Mouse (Mus musculus) testis, adult 2 months (tissue): ENCODE measurements around the gene Wipf3. TPM values are rescaled to one million over a fixed set of nuclear protein-coding genes. Genes with fewer than 3 reads are reported as not detected.

Experiments used
- H3K27ac ChIP-seq: fragments of 200-500 bp; 2 replicates; pipeline ENCODE4 v1.5.1; 2012; ENCODE audit warnings: low read depth, low read length; ENCODE audit not compliant: control insufficient read depth, insufficient read depth
- H3K27me3 ChIP-seq: fragments of 200-500 bp; 2 replicates; pipeline ENCODE4 v1.6.1; 2012; ENCODE audit warnings: mild to moderate bottlenecking, low read length, moderate library complexity; ENCODE audit not compliant: control insufficient read depth, insufficient read depth
- H3K36me3 ChIP-seq: fragments of 200-500 bp; 2 replicates; pipeline ENCODE4 v1.6.1; 2012; ENCODE audit warnings: mild to moderate bottlenecking, low read length; ENCODE audit not compliant: control insufficient read depth, insufficient read depth
- H3K4me1 ChIP-seq: fragments of 200-500 bp; 2 replicates; pipeline ENCODE4 v1.6.1; 2012; ENCODE audit warnings: low read length; ENCODE audit not compliant: control insufficient read depth, insufficient read depth
- H3K4me3 ChIP-seq: fragments of 200-500 bp; 2 replicates; pipeline ENCODE4 v1.5.1; 2012; ENCODE audit warnings: low read depth, mild to moderate bottlenecking, low read length, moderate library complexity, mixed read lengths; ENCODE audit not compliant: control insufficient read depth
- CTCF ChIP-seq: fragments of 200-500 bp; IDR thresholded peaks from 2 replicates; pipeline ENCODE4 v1.5.1; 2012; ENCODE audit warnings: low read depth, mild to moderate bottlenecking, inconsistent platforms, low read length, moderate library complexity; ENCODE audit not compliant: control insufficient read depth, insufficient read depth, insufficient replicate concordance
- POLR2A ChIP-seq: fragments of 200-500 bp; IDR thresholded peaks from 2 replicates; pipeline ENCODE4 v1.6.1; 2012; ENCODE audit warnings: low read depth, mild to moderate bottlenecking, inconsistent platforms, low read length, moderate library complexity; ENCODE audit not compliant: control insufficient read depth
- polyA plus RNA-seq: library from polyadenylated mRNA; depleted of rRNA; stranded (reverse); fragments of >200 nt; gene quantifications from 2 replicates; pipeline ENCODE4 v1.2.3, GENCODE M21; 2012

Gene Wipf3
- polyA plus RNA-seq, 1 experiment, result 18.2 TPM

- H3K4me1 ChIP-seq, result no peaks in the 10 kb centered on the region; the same call in 1 of the 2 replicates
- no peaks in the 10 kb centered on the region for H3K36me3 ChIP-seq
- no peaks in the 10 kb centered on the region for H3K27me3 ChIP-seq
- TF ChIP-seq CTCF (no peak), POLR2A (no peak)
- H3K27ac ChIP-seq, result 0 out of 2 replicates have a peak overlapping the region, but pooled peaks have one; percentile 10
- no peak overlapping the region for H3K4me3 ChIP-seq
Observed at GRCm38 (mm10) chr6:54462766-54463165, 33.4 kb downstream of the Wipf3 start.

DNA sequence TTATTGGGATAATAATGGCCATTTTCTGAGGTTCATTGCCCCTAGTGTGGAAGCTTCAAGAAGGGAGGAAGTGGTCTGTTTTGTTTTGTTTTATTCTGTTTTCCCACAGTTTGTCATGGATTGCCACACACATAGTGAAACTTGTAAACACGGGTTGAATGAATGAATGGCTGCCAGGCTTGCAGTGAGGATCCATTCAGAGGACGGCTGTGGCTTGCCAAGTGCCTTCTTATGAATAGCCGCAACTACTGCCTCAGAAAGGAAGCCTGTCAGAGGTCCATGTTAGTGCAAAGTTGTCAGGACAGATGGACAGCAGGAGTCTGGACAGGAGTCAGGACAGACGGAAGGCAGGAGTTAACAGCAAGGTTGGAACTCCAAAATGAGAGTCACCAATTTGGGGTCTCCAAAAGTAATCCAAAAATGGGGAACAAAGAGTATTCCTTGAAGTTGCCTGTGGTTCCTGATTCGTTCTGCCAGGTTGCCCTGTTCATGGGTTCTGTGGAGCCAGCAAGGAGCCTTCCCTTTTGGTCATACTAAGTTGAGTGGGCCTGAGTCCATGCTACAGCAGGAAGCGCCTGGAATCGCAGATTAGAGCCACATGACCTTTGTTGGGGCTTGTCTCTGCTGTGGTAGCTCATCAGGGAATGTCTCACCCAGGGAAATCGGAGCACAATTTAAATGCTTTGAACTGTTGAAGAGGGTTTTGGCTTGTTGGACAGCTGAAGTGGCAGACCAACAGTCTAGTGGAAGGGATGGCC lies 34.5 kb downstream of the Wipf3 start:
- peak overlapping the region; percentile 26; the same call in 1 of the 2 replicates for H3K27ac ChIP-seq
- TF ChIP-seq POLR2A (no peak), CTCF (no peak)

DNA sequence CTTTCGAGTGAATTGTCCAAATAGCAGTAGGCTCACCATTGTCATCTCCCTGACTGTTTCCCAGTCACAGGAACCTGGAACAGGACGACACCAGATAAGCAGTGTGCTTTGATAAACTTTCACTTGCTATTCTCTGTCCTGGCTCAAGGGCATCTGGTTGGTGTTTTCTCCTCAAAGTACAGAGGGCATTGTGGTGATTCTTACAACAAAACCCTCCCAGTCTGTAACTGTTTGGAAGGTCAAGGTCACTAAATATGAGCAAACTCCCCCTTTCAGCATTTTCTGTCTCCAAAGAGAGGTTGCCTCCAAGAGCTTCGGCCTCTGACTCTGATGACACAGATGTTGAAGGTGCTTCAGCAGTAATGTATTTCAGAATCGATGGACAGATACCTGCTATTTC lies 35.5 kb downstream of the Wipf3 start:
- H3K27me3 ChIP-seq, result no peaks in the 10 kb centered on the region
- no peak overlapping the region for H3K4me3 ChIP-seq
- H3K4me1 ChIP-seq, result no peaks in the 10 kb centered on the region; the same call in 1 of the 2 replicates
- H3K27ac ChIP-seq, result no peak overlapping the region
- no peaks in the 10 kb centered on the region for H3K36me3 ChIP-seq
- no peak for TF ChIP-seq POLR2A
- no peak for TF ChIP-seq CTCF

More for the DNA sequence above, 34.5 kb downstream of the Wipf3 start:
- H3K27me3 ChIP-seq, result no peaks in the 10 kb centered on the region
- H3K4me3 ChIP-seq, result no peak overlapping the region
- no peaks in the 10 kb centered on the region for H3K36me3 ChIP-seq
- no peaks in the 10 kb centered on the region; the same call in 1 of the 2 replicates for H3K4me1 ChIP-seq

- TF ChIP-seq POLR2A, result no peak
- no peaks in the 10 kb centered on the region for H3K4me1 ChIP-seq
- H3K36me3 ChIP-seq, result no peaks in the 10 kb centered on the region
Observed at GRCm38 (mm10) chr6:54467371-54467770, 38.0 kb downstream of the Wipf3 start.

GRCm38 (mm10) chr6:54471866-54472265 lies 42.5 kb downstream of the Wipf3 start:
- Histone ChIP-seq H3K4me1 (peaks cover 6% of the 10 kb centered on the region), H3K36me3 (no peaks in the 10 kb centered on the region), H3K27me3 (no peaks in the 10 kb centered on the region), H3K27ac (no peak overlapping the region), H3K4me3 (no peak overlapping the region)
- TF ChIP-seq POLR2A (no peak), CTCF (no peak)

More at GRCm38 (mm10) chr6:54467371-54467770, 38.0 kb downstream of the Wipf3 start:
- H3K27me3 ChIP-seq, result no peaks in the 10 kb centered on the region
- no peak overlapping the region for H3K27ac ChIP-seq
- no peak overlapping the region for H3K4me3 ChIP-seq

- TF ChIP-seq CTCF (no peak), POLR2A (no peak)
- Histone ChIP-seq H3K36me3 (no peaks in the 10 kb centered on the region), H3K4me1 (peaks cover 6% of the 10 kb centered on the region), H3K4me3 (no peak overlapping the region), H3K27me3 (no peaks in the 10 kb centered on the region), H3K27ac (no peak overlapping the region)
Observed at GRCm38 (mm10) chr6:54472846-54473715, 43.7 kb downstream of the Wipf3 start.
